Mouse (Mus musculus) adrenal gland, adult (tissue): ENCODE data around the gene Rhobtb3.
"Not testable (repeated sequence)": the region's sequence is repeated elsewhere in the genome, so short reads cannot be mapped to it uniquely, and the experiment has no call there.

Experiments used
- DNase-seq, 2 experiments: peaks; one replicate each; pipeline ENCODE4 v3.0.0; 2022 to 2023; ENCODE audit warnings: low spot score in 1 of 2; ENCODE audit not compliant: inconsistent age in 2 of 2

Gene Rhobtb3

DNA sequence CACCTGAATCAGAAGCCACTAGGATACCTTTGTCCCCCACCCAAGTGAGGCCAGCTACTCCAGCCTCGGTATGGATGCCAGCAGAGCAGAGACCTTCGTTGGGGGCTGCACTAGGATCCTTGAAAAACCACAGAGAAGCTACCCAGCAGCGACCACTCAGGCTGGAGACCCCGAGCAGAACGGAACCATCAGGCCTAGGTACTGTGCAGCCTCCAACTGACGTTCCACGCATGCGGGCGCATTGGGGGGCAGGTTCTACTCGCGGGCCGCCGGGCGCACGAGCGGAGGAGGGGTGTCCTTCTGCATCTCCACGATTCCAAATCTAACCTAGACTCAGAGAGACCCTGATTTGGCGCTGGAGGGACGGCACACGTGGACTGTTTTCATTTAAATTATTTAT, 13.7 kb downstream of the Rhobtb3 start:
- DNase-seq: no peak

DNA sequence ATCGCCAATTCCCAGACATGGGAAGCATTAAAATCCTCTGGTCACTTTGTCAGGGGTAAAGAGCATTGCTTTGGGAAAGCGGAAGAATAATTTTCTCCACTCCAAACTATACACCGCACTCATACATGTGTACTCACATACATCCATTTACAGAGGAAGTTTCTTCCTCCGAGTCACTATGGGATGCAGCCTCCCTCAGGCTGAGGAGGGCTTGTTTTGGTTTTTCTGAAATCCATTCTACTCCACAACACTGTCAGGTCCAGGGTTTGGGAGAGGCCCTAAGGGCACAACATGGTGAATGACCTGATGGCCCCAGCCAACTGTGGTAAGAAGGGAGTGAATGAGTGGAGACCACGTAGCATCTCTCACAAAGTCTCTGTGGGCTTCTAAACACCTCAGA, 14.7 kb downstream of the Rhobtb3 start:
- DNase-seq: not testable (repeated sequence)

DNA sequence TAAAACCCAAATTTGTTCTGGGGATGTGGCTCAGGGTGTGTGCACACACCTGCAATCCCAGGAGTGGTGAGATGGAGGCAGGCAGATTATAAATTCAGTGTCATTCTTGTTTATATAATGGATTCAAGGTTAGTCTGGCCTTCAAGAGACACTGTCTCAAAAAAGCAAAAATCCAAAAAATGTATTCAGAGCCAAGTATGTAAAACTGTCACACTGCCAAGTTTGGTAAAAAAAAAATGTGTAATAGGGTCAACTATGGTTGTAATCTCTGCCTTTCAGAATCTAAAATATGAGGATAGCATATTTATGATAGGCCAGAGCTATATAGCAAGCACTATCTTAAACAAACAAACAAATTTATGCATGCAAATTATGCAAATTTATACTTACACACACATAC, 15.8 kb downstream of the Rhobtb3 start:
- DNase-seq: peak in 1 of 2 experiments; percentile 43

GRCm38 (mm10) chr13:75914151-75914550, 29.6 kb downstream of the Rhobtb3 start:
- DNase-seq: no peak

- no peak for DNase-seq
Measured at GRCm38 (mm10) chr13:75908187-75908586, 35.5 kb downstream of the Rhobtb3 start.

DNA sequence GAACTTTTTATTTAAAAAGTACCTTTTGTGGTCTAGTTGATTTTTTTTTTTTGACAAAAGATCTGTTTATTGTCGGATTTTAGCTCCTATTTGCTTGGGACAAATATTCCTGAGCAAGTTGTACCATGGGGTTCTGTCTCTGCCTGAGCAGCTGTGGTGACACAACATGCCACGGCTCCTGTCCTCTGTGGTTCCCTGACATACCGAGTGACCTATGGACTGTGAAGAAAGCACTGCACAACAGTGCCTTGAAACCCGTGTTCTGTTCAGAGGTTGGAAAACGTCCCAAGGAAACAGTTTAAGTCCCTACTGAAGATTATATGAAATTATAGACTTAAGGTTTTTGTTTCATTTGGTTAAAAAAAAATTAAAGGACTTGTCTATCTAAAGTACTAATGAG, 36.6 kb downstream of the Rhobtb3 start:
- DNase-seq: no peak

DNA sequence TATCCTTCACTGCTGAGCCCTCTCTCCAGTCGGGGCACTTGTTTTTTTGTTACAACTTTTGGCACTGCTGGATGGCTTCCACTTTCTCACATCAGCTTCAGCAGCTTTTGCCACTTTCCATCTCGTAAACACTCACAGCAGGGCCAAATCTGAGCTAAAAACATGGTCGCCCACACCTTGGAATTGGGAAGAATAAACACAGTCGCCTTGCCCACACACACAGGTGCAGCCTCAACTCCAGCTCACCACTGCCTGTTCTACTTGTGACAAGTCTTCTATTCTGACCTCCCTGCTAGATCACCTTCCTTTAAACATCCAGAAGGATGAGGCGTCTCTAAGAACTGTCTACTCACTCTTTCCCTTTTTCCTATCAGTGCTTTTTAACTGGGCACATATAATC, 39.1 kb downstream of the Rhobtb3 start:
- no peak for DNase-seq

DNA sequence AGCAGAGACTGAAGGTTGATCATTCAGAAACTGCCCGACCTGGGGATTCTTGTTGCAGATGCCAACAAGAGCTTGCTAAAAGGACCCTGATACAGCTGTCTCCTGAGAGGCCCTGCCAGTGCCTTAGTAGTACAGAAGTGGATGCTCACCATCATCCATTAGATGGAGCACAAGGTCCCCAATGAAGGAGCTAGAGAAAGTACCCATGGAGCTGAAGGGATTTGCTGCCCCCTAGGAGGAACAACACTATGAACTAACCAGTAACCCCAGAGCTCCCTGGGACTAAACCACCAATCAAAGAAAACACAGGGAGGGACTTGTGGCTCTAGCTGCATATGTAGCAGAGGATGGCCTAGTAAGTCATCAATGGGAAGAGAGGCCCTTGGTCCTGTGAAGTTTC, 42.8 kb downstream of the Rhobtb3 start:
- DNase-seq: not testable (repeated sequence)

GRCm38 (mm10) chr13:75892876-75893275, 50.8 kb downstream of the Rhobtb3 start:
- no peak for DNase-seq

- DNase-seq: no peak
Measured at GRCm38 (mm10) chr13:75892291-75892690, 51.4 kb downstream of the Rhobtb3 start.

DNA sequence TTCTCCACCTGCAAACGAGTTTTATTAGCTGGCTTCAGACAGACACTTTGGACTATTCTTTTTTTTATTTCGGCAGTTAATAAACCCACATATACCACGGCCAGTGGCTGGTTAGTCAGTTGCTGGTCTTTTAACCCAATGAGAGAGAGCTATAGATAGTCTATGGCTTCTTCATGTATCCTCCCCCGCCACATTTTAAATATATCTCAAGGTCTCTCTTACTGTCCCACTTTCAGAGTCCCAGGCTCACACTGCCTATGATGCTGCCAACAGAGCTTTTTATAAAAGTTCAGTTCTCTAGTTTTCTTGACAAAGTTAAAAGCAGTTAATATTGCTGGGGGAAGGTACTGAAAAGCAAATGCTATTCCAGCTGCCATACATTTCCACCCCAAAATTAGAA, 51.9 kb downstream of the Rhobtb3 start:
- no peak for DNase-seq

DNA sequence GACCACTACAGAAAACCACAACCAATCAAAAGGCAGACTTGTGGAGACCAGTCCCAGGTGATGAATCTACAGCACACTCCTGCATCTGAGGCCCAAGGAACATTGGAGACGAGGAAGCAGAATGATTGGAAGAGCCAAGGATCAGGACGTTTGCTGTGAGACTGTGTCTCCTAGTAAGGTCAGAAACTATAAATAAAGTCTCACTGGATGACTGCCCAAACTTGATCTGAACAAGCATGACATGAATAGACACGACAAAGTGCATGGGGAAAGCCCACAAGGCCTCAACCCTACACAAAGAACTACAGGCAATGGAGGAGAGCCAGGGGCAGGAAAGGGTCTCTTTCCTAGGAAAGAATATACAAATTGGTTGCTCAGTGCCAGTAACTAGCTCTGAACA, 59.9 kb downstream of the Rhobtb3 start:
- no peak for DNase-seq

DNA sequence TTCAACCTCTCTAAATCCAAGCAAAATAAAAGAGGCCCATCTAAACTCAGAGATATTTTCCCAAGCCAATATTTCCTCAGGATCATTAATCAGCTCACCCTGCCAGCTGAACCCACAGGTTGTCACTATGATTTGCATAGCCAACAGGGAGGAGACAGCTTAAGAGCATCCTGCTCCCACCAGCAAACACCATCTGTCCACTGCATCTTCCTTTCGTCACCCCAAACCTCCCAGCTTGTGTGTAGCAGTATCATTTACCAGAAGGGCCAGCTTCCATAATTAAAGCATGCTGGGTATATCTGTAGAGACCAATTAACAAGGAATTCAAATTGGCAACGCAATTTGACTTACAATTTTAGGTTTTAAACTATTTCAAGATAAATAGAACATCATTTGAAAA, 63.2 kb downstream of the Rhobtb3 start:
- DNase-seq: no peak

- DNase-seq: no peak
Measured at GRCm38 (mm10) chr13:75879756-75880155, 64.0 kb downstream of the Rhobtb3 start.

GRCm38 (mm10) chr13:75877907-75878306, 65.8 kb downstream of the Rhobtb3 start:
- DNase-seq: peak; percentile 13 to 82

- no peak for DNase-seq
Measured at GRCm38 (mm10) chr13:75876592-75876991, 67.1 kb downstream of the Rhobtb3 start.

- DNase-seq: not testable (repeated sequence)
Measured at GRCm38 (mm10) chr13:75876188-75876587, 67.5 kb downstream of the Rhobtb3 start.

GRCm38 (mm10) chr13:75874608-75875376, 68.9 kb downstream of the Rhobtb3 start:
- no peak for DNase-seq

DNA sequence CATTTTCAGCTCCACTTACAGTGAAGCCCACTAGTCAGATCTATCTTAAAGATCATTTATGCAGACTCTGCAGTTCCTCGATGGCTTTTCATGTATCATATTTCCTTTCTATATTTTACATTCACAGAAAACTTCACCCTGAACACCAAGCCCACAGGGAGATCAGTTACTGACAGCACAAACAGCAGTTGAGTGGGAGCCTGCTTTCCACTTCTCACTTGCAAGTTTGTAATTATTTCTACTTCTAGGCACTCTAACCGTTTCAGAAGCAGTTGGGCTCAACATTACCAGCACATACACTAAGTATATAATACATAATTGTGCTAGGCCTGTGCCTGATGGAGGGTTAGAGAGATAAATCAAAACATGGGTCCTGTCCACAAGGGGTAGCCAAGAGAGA, 75.8 kb downstream of the Rhobtb3 start:
- DNase-seq: no peak

DNA sequence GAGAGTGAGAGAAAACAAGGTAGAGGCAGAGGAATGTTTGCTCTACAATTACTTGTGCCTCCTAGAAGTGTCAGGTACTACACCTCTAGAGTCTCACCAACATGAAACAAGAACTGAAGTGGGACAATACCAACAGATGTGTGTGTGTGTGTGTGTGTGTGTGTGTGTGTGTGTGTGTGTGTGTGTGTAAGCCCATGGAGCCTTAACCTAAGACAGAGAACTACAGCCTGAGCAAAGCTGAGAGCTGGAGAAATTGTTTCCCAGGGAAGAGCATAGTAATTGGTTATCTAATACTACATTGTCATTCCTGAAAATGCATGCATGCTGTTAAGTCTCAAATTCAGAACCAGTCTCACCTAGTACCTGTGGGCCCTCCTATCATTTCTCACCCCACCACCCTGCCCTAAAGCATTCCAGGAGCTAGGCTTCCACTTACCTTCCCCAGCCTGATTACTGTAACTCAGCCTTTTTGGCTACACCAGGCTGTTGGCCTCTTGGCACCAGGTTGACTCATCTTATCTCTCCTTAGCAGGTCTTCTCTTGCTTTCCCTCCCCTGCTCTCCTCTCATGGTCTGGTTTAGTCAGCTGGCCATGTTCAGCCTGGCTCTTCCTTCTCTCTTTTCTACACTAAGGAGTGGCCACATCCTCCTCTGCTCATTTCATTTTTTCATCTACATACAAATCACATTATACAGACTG, 78.1 kb downstream of the Rhobtb3 start:
- no peak for DNase-seq

DNA sequence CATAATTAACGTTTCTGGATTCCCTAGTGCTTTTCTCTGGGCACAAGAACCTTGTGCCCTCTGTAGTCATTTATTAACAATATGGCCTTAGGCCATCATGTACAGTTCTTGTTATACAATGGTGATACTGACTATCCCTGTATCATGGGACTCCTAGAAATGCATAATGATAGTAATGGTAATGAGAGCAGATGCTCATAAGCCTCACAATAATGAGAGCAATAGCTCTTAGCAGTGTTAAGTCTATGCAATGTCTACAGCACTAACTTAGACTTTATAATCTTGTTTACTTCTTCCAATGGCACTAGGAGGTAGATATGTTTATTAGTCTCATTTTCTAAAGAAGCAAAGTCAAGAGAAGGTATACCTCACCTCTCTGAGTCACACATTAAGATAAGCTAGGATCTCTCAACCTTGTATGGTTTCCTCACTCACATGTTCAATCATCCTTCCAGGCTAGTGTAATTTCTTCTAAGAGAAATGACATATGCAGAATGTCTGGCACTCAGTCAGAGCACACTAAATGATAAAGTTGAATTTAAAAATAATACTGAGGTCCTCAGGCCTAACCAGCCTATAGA, 84.4 kb downstream of the Rhobtb3 start:
- no peak for DNase-seq

DNA sequence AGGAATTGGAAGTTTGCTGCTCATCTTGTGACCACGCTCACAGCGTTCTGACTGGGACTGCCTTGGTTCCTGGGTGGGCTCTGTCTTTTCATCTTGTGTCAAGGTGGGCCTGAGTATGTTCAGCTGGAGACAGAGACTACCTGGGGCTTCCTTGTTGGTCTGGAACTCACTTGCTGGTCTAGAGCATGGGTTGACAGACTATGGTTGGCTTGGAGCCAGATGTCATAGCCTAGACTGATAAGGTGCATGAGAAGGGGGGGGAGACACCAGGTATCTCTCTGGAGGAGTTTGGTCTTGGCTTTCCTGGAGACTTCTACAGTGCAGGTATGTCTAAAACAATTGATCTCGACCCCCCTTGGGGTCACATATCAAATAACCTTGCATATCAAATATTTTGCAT, 90.6 kb downstream of the Rhobtb3 start:
- DNase-seq: peak in 1 of 2 experiments; percentile 18
